Mouse (Mus musculus) R1 (cell line): ENCODE data around the gene Cd79b.
A peak's percentile ranks its signal among the peaks of the same experiment; 100 is the strongest.

Experiments used
- DNase-seq: peaks from one replicate; pipeline ENCODE4 v3.0.0-alpha.2; 2018; ENCODE audit warnings: low read depth, low spot score

Cd79b gene

GRCm38 (mm10) chr11:106318406-106319366 lies 4.1 kb upstream of the Cd79b start:
- no peak for DNase-seq

- no peak for DNase-seq
Observed at GRCm38 (mm10) chr11:106317801-106318200, 3.2 kb upstream of the Cd79b start.

- DNase-seq, result no peak
Observed at GRCm38 (mm10) chr11:106316416-106316815, 1.9 kb upstream of the Cd79b start.

- DNase-seq, result peak; percentile 64
Observed at GRCm38 (mm10) chr11:106313533-106313932, 1.0 kb downstream of the Cd79b start.

GRCm38 (mm10) chr11:106310123-106310522 lies 4.4 kb downstream of the Cd79b start:
- no peak for DNase-seq

- no peak for DNase-seq
Observed at GRCm38 (mm10) chr11:106308162-106308561, 6.4 kb downstream of the Cd79b start.

DNA sequence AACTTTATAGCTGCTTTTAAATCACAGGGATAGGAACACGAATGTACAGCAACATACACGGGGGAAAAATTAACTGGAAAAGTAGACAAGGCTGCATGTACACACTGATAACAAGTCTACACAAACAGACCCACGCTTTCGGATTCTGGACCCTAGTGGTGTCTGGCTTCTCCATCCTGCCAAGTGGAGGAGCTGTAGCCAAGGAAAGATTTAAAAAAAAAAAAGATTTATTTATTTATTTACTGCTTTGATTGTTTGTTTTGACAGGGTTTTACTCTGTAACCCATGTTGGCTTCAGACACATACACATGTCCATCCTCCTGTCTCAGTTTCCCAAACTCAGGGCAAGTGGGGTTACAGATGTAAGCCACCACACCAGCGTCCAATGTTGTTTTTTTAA lies 7.1 kb downstream of the Cd79b start:
- DNase-seq, result no peak

GRCm38 (mm10) chr11:106306758-106307157 lies 7.8 kb downstream of the Cd79b start:
- DNase-seq, result no peak

DNA sequence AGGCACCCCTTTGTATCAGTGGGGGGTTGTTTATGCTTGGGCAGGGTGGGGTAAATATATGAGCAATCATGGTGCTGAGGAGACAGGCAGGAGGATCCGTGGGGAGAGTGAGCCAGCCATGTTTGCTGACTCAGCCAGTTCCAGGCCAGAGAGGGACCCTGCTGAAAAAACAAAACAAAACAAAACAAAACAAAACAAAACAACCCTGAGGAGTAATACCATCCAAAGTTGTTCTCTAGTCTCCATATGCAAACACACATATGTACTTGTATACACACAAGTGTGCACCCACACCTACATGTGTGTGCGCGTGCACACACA lies 8.5 kb downstream of the Cd79b start:
- DNase-seq, result no peak

DNA sequence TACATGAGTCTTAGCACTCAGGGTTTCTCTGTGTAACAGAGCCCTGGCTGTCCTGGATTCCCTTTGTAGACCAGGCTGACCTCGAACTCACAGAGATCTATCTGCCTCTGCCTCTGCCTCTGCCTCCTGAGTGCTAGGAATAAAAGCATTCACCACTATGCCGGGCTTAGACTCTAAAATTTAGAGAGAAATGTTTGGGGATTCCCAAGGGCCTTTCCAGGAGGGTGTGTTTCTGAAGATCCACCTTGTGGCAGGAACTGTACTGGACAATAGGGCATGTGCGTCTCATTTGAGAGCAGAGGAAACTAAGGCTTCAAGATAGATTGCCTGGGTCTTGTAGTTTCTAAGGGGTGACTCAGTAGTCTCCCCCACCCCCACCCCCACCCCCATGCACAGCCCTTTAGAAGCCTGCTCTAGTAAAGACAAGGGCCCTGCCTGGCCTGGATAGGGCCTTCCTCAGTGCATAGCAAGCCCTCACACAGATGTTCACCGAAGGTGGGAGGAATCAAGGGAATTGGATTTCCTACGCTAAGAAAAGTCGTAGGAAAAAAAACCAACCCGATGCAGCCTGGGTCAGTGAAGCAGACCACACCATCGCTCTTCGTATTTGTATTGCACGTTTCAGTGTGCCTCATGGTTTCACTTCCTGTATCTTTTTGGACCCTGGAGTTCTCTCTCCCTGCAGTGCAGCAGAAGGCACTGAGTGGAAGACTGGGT lies 9.1 kb downstream of the Cd79b start:
- DNase-seq, result no peak

GRCm38 (mm10) chr11:106302634-106303033 lies 11.9 kb downstream of the Cd79b start:
- peak; percentile 83 for DNase-seq

- no peak for DNase-seq
Observed at GRCm38 (mm10) chr11:106301765-106302164, 12.8 kb downstream of the Cd79b start, which contains the start of gene Gh. Gene Gh (minus strand): TSS chr11:106301865.

GRCm38 (mm10) chr11:106291861-106292260 lies 22.7 kb downstream of the Cd79b start:
- no peak for DNase-seq

DNA sequence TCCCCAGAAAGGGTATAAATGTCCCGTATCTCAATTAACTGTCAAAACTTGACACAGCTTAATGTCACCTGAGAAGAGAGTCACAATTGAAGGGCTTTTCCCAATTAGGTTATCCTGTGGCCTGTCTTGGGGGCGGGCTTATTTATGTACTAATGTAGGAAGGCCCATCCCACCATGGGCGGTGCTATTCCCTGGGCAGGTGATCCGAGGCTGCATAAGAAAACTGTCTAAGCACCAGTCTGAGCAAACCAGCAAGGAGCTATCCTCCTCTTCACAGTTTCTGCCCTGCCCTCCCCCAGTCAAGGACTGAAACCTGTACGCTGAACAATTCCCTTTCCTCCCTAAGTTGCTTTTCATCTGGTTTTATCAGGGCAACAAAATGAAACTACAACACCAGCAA lies 24.2 kb downstream of the Cd79b start:
- DNase-seq, result no peak

GRCm38 (mm10) chr11:106289369-106289768 lies 25.2 kb downstream of the Cd79b start:
- DNase-seq, result no peak

DNA sequence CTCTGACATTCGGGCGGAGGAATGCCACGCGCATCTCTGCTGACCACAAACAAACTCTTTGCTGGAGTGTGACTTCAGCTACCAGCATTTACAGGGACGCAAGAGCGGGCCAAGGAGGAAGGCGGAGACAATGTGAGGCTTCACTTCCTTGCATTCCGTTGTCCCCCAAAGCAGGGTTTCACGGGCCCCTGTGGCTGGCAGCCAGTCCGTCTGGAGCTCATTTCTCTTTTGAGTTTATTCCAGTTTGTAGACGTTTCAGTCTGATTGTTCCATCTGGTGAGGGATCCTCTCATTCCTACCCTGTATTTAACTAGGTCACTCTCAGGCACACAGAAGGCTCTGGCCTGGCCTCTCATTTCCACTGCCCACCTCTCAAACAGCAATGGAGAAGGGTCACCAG lies 27.6 kb downstream of the Cd79b start:
- no peak for DNase-seq

- DNase-seq, result no peak
Observed at GRCm38 (mm10) chr11:106286206-106286605, 28.4 kb downstream of the Cd79b start.

- DNase-seq, result no peak
Observed at GRCm38 (mm10) chr11:106284126-106284525, 30.4 kb downstream of the Cd79b start.

- no peak for DNase-seq
Observed at GRCm38 (mm10) chr11:106283371-106283770, 31.2 kb downstream of the Cd79b start.

DNA sequence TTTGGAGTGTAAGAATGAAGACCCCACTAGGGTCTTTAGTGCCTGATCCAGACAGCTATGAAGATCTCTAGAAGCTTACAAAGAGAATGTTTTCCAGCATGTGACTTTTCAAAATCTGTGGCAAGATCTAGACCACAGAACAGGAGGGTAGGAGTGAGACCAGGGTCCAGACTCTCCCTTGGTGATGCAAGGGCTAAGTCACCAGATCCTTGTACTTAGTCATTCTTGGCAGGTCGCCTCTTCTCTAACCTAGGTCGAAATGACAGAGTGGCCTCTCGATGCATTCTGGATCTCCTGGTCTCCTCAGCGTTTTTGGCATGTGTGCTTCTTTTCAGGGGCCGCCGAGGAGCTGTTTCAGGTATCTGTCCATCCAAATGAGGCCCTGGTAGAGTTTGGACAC lies 32.1 kb downstream of the Cd79b start:
- no peak for DNase-seq

DNA sequence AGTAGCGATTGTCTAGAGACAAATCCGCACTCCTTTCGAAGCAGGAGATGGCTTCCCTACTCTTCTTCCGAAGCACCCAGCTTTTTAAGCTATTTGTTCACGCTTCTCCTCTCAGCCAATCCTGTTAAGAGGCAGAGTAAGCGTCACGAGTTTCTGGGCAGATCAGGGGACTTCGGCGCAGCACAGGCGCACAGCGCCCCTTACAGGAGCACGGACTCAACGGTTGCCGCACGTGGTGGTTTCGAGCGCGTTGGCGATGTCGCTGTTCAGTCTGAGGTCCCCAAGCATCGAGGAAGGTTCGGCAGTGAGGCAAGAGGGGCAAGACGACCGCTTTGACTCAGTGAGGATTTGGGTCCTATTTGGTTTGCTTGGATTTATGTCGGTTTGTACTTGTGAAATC lies 38.1 kb downstream of the Cd79b start, which contains the start of gene Tcam1:
Tcam1 (plus strand) TSS at position 219 of the 400 bp plus-strand sequence.
- DNase-seq, result peak; percentile 94

- peak; percentile 63 for DNase-seq
Observed at GRCm38 (mm10) chr11:106274971-106275411, 39.6 kb downstream of the Cd79b start.

GRCm38 (mm10) chr11:106274374-106274773 lies 40.2 kb downstream of the Cd79b start:
- DNase-seq, result no peak
